ENCODE assay signal across 8 mouse cellular contexts in genomic region chr13:55592512-55593253, GRCm38 (mm10). TPM values are rescaled to one million over a fixed set of nuclear protein-coding genes. Genes with fewer than 3 reads are reported as not detected.
A peak's percentile ranks its signal among the peaks of the same experiment; 100 is the strongest.
DNase-seq lines count a peak whose midpoint lies in the region; ATAC-seq and TF ChIP-seq lines count a peak whose summit lies in the region.

No protein-coding gene starts in this region.

- H3K27me3 ChIP-seq in C2C12 (ENCODE audit: control insufficient read depth, insufficient read depth, insufficient read length): no peaks in the 10 kb centered on the region
- peaks cover 10% of the 10 kb centered on the region for H3K27me3 ChIP-seq in erythroblast, embryonic 14.5 days (ENCODE audit: control insufficient read depth)
- H3K27me3 ChIP-seq in heart, embryonic 13.5 days (replicated peaks): peaks cover 10% of the 10 kb centered on the region; the same call in 1 of the 2 replicates
- peaks cover 9% of the 10 kb centered on the region; the same call in 1 of the 2 replicates for H3K27me3 ChIP-seq in liver, embryonic 12.5 days (replicated peaks)
- no peaks in the 10 kb centered on the region for H3K27me3 ChIP-seq in stomach, embryonic 15.5 days (replicated peaks)

- peaks cover 36% of the 10 kb centered on the region for H3K36me3 ChIP-seq in C2C12 (ENCODE audit: control insufficient read depth, insufficient read depth)
- H3K36me3 ChIP-seq in erythroblast, embryonic 14.5 days (ENCODE audit: control insufficient read depth): peaks cover 32% of the 10 kb centered on the region
- H3K36me3 ChIP-seq in heart, embryonic 13.5 days: peaks cover 37% of the 10 kb centered on the region
- peaks cover 39% of the 10 kb centered on the region for H3K36me3 ChIP-seq in liver, embryonic 12.5 days
- peaks cover 25% of the 10 kb centered on the region for H3K36me3 ChIP-seq in stomach, embryonic 15.5 days

- peak overlapping the region; percentile 83 for H3K4me2 ChIP-seq in heart, embryonic 13.5 days
- peak overlapping the region; percentile 79 for H3K4me2 ChIP-seq in liver, embryonic 12.5 days
- peak overlapping the region; percentile 57 for H3K4me2 ChIP-seq in stomach, embryonic 15.5 days

- H3K4me1 ChIP-seq in erythroblast, embryonic 14.5 days (ENCODE audit: control insufficient read depth): peaks cover 29% of the 10 kb centered on the region
- peaks cover 12% of the 10 kb centered on the region for H3K4me1 ChIP-seq in heart, embryonic 13.5 days
- peaks cover 24% of the 10 kb centered on the region for H3K4me1 ChIP-seq in liver, embryonic 12.5 days
- peaks cover 7% of the 10 kb centered on the region; the same call in 1 of the 2 replicates for H3K4me1 ChIP-seq in stomach, embryonic 15.5 days

- H3K27ac ChIP-seq in heart, embryonic 13.5 days (replicated peaks): peak overlapping the region; percentile 58
- peak overlapping the region; percentile 70 for H3K27ac ChIP-seq in liver, embryonic 12.5 days
- peak overlapping the region; percentile 54; the same call in 1 of the 2 replicates for H3K27ac ChIP-seq in stomach, embryonic 15.5 days

- H3K79me2 ChIP-seq in C2C12 (ENCODE audit: control insufficient read depth, insufficient read depth): peaks cover 33% of the 10 kb centered on the region

- H3K9ac ChIP-seq in heart, embryonic 13.5 days: peak overlapping the region; percentile 95
- H3K9ac ChIP-seq in liver, embryonic 12.5 days: peak overlapping the region; percentile 94
- H3K9ac ChIP-seq in stomach, embryonic 15.5 days: peak overlapping the region; percentile 92

- H3ac ChIP-seq in C2C12 (ENCODE audit: control insufficient read depth, insufficient read length, low read depth): peak overlapping the region; percentile 80

- peak; percentile 88; the same call in 1 of the 2 replicates for TF ChIP-seq POLR2A in brain, embryonic 14.5 days (IDR thresholded peaks at IDR 0.05; ENCODE audit: borderline replicate concordance, extremely low read depth, insufficient read depth, insufficient read length, poor library complexity, severe bottlenecking)

- no peaks in the 10 kb centered on the region for H3K9me3 ChIP-seq in erythroblast, embryonic 14.5 days (ENCODE audit: control insufficient read depth, low read length)
- no peaks in the 10 kb centered on the region for H3K9me3 ChIP-seq in heart, embryonic 13.5 days
- H3K9me3 ChIP-seq in liver, embryonic 12.5 days (replicated peaks): no peaks in the 10 kb centered on the region
- H3K9me3 ChIP-seq in stomach, embryonic 15.5 days: no peaks in the 10 kb centered on the region

- ATAC-seq in heart, embryonic 13.5 days (ENCODE audit: extremely low read depth, insufficient number of reproducible peaks, low FRiP score, low TSS enrichment): peak; percentile 98
- peak; percentile 96 for ATAC-seq in liver, embryonic 12.5 days
- ATAC-seq in stomach, embryonic 15.5 days (ENCODE audit: insufficient read depth, low FRiP score, low read depth): peak; percentile 98

- 5% methylated on average over 29 of the region's 29 CpGs for WGBS in heart, embryonic 13.5 days
- WGBS in liver, embryonic 12.5 days (ENCODE audit: insufficient replicate concordance): 4% methylated on average over 29 of the region's 29 CpGs
- 4% methylated on average over 29 of the region's 29 CpGs for WGBS in stomach, embryonic 15.5 days

- H3K4me3 ChIP-seq in C2C12 (ENCODE audit: insufficient read depth, poor library complexity, severe bottlenecking): peak overlapping the region; percentile 93
- H3K4me3 ChIP-seq in erythroblast, embryonic 14.5 days (replicated peaks): peak overlapping the region; percentile 81
- peak overlapping the region; percentile 87 for H3K4me3 ChIP-seq in heart, embryonic 13.5 days
- H3K4me3 ChIP-seq in liver, embryonic 12.5 days: peak overlapping the region; percentile 95
- H3K4me3 ChIP-seq in stomach, embryonic 15.5 days (replicated peaks): peak overlapping the region; percentile 72

- DNase-seq in brain, embryonic 14.5 days (ENCODE audit: low read depth): peak; percentile 99
- peak; percentile 98 for DNase-seq in kidney, postnatal 10 days
- peak; percentile 92 to 95 for DNase-seq in natural killer cell, adult 2 months (ENCODE audit: low spot score in 2 of 2)

- TF ChIP-seq CTCF in C2C12 (IDR thresholded peaks at IDR 0.05; ENCODE audit: control insufficient read depth, insufficient read depth, insufficient read length): no peak
- TF ChIP-seq CTCF in brain, embryonic 14.5 days (IDR thresholded peaks at IDR 0.05; ENCODE audit: borderline replicate concordance, extremely low read depth, insufficient read depth, insufficient read length): no peak

- H3K79me3 ChIP-seq in C2C12 (ENCODE audit: low read depth): peaks cover 18% of the 10 kb centered on the region

TF ChIP-seq in C2C12, 6 proteins besides CTCF, POLR2A, EP300 and RAD21:
- TF ChIP-seq USF1 (IDR thresholded peaks at IDR 0.05; ENCODE audit: low read depth) (no peak), FOSL1 (IDR thresholded peaks at IDR 0.05; ENCODE audit: insufficient read depth, low read length, poor library complexity, severe bottlenecking) (no peak), MYOD1 (IDR thresholded peaks at IDR 0.05; ENCODE audit: control insufficient read depth, insufficient read length, low read depth) (no peak), MAX (IDR thresholded peaks at IDR 0.05) (peak; percentile 59), MYOG (IDR thresholded peaks at IDR 0.05; ENCODE audit: control insufficient read depth, extremely low read depth, insufficient read length) (no peak), CEBPB (IDR thresholded peaks at IDR 0.05; ENCODE audit: low read depth) (no peak)

RNA-seq across cellular contexts. Expression of gene B4galt7, which starts 7.0 kb away (rescaled TPM):
- 16.1 TPM for polyA plus RNA-seq in C2C12 (2012; fragmentation: generic; extraction: Trizol)
- 47.2 and 57.5 TPM in 2 replicates for polyA plus RNA-seq in brain, embryonic 14.5 days (2012; rRNA removed)
- 0.39 and 0.50 TPM in 2 replicates for polyA plus RNA-seq in erythroblast, embryonic 14.5 days (2012)
- polyA plus RNA-seq in heart, embryonic 13.5 days (2015; fragmentation: Nextera tagmentation; extraction: Ambion mirVana): 20.6 and 21.2 TPM in 2 replicates
- polyA plus RNA-seq in liver, embryonic 12.5 days (2016; fragmentation: Nextera tagmentation; extraction: Ambion mirVana): 10.6 and 11.3 TPM in 2 replicates
- 24.6 and 26.3 TPM in 2 replicates for polyA plus RNA-seq in stomach, embryonic 15.5 days (2015; fragmentation: Nextera tagmentation; extraction: Ambion mirVana)

RNA-seq across cellular contexts. Expression of gene Tmed9, which starts 19.2 kb away (rescaled TPM):
- polyA plus RNA-seq in C2C12 (2012; fragmentation: generic; extraction: Trizol): 191 TPM
- polyA plus RNA-seq in brain, embryonic 14.5 days (2012; rRNA removed): 98.7 and 99.3 TPM in 2 replicates
- 9.5 and 12.0 TPM in 2 replicates for polyA plus RNA-seq in erythroblast, embryonic 14.5 days (2012)
- 102 and 121 TPM in 2 replicates for polyA plus RNA-seq in heart, embryonic 13.5 days (2015; fragmentation: Nextera tagmentation; extraction: Ambion mirVana)
- polyA plus RNA-seq in liver, embryonic 12.5 days (2016; fragmentation: Nextera tagmentation; extraction: Ambion mirVana): 73.8 and 75.8 TPM in 2 replicates
- 150 and 156 TPM in 2 replicates for polyA plus RNA-seq in stomach, embryonic 15.5 days (2015; fragmentation: Nextera tagmentation; extraction: Ambion mirVana)

RNA-seq across cellular contexts. Expression of gene Fam193b, which starts 21.8 kb away (rescaled TPM):
- 15.9 TPM for polyA plus RNA-seq in C2C12 (2012; fragmentation: generic; extraction: Trizol)
- 161 and 190 TPM in 2 replicates for polyA plus RNA-seq in brain, embryonic 14.5 days (2012; rRNA removed)
- polyA plus RNA-seq in erythroblast, embryonic 14.5 days (2012): 9.1 and 10.2 TPM in 2 replicates
- 19.9 and 23.7 TPM in 2 replicates for polyA plus RNA-seq in heart, embryonic 13.5 days (2015; fragmentation: Nextera tagmentation; extraction: Ambion mirVana)
- 15.9 and 17.5 TPM in 2 replicates for polyA plus RNA-seq in liver, embryonic 12.5 days (2016; fragmentation: Nextera tagmentation; extraction: Ambion mirVana)
- polyA plus RNA-seq in stomach, embryonic 15.5 days (2015; fragmentation: Nextera tagmentation; extraction: Ambion mirVana): 29.1 and 32.1 TPM in 2 replicates

RNA-seq across cellular contexts. Expression of gene Caml, which starts 30.1 kb away (rescaled TPM):
- polyA plus RNA-seq in C2C12 (2012; fragmentation: generic; extraction: Trizol): 32.1 TPM
- polyA plus RNA-seq in brain, embryonic 14.5 days (2012; rRNA removed): 74.6 and 80.9 TPM in 2 replicates
- 1.9 and 2.3 TPM in 2 replicates for polyA plus RNA-seq in erythroblast, embryonic 14.5 days (2012)
- 30.9 and 36.8 TPM in 2 replicates for polyA plus RNA-seq in heart, embryonic 13.5 days (2015; fragmentation: Nextera tagmentation; extraction: Ambion mirVana)
- 19.1 and 20.9 TPM in 2 replicates for polyA plus RNA-seq in liver, embryonic 12.5 days (2016; fragmentation: Nextera tagmentation; extraction: Ambion mirVana)
- 49.2 and 53.0 TPM in 2 replicates for polyA plus RNA-seq in stomach, embryonic 15.5 days (2015; fragmentation: Nextera tagmentation; extraction: Ambion mirVana)

RNA-seq across cellular contexts. Expression of gene Ddx46, which starts 42.1 kb away (rescaled TPM):
- polyA plus RNA-seq in C2C12 (2012; fragmentation: generic; extraction: Trizol): 15.2 TPM
- polyA plus RNA-seq in brain, embryonic 14.5 days (2012; rRNA removed): 46.6 and 52.7 TPM in 2 replicates
- polyA plus RNA-seq in erythroblast, embryonic 14.5 days (2012): 1.9 and 2.0 TPM in 2 replicates
- 18.7 and 18.8 TPM in 2 replicates for polyA plus RNA-seq in heart, embryonic 13.5 days (2015; fragmentation: Nextera tagmentation; extraction: Ambion mirVana)
- polyA plus RNA-seq in liver, embryonic 12.5 days (2016; fragmentation: Nextera tagmentation; extraction: Ambion mirVana): 28.2 and 30.2 TPM in 2 replicates
- polyA plus RNA-seq in stomach, embryonic 15.5 days (2015; fragmentation: Nextera tagmentation; extraction: Ambion mirVana): 31.6 and 33.5 TPM in 2 replicates

Comparison
In these comparisons a context has a peak if more than half of its experiments do, and no peak if none do; other contexts are left out.
1. Peak in every context shown above with its lines: DNase-seq, ATAC-seq, H3K4me3 ChIP-seq and H3K27ac ChIP-seq.